Mouse (Mus musculus) embryonic stem cell, embryonic (primary cell): Measurements from ENCODE around the gene Fkbpl.

ENCODE experiments used
- CTCF ChIA-PET, 4 experiments: fragments of 300-600 bp in 2 of 4; fragments of 350-600 bp in 2 of 4; sonication (Branson Sonifier 250); formaldehyde crosslinking; loops; one replicate each; lab custom pipeline; 2022; ENCODE audit warnings: inconsistent platforms in 2 of 4; lab: Charles Lee
- POLR2A ChIA-PET, 4 experiments: fragments of 300-600 bp in 2 of 4; fragments of 350-600 bp in 2 of 4; sonication (Branson Sonifier 250); formaldehyde crosslinking; loops; one replicate each; lab custom pipeline; 2022; ENCODE audit warnings: antibody characterized with exemption in 4 of 4, inconsistent platforms in 1 of 4; lab: Charles Lee

The Fkbpl gene

DNA sequence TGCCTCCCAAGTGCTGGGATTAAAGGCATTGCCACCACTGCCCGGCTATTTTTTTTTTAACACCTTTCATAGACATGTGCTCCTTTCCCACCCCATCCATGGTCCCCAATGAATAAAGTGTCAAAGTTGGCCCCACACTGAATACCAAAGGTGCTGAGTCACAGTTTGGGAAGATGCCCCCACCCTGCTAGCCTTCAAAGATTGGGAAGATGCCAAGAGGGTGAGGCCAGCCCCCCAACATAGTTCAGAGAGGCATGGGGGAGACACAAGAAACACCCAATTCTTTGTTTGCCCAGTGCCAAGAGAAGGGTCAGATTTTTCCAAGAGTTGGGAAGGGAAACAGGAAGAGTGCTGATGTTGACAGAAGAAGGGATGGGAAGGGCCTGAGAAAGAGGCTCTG is 17.9 kb downstream of the Fkbpl start:
- ChIA-PET POLR2A (no interaction called here), CTCF (no interaction called here)

DNA sequence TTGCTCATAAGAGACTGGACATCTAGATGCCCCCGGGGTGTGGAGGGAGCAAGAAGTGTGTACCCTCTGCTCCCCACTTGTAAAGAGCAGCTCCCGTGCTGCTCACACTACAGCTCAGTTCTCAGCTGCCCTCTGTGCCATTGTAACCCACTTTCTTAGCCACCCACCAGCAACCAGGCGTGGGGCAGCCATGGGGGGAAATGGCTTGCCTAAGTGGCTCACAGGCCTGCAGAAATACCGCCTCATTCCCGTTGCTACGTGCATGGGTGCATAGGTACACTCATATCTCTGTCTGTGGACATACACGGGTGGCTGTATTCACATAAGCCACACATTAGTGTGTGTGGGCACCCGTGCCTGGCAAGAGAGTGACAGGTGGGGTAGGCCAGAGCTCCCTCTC is 18.4 kb downstream of the Fkbpl start:
- CTCF ChIA-PET: no interaction called here
- POLR2A ChIA-PET: no interaction called here

DNA sequence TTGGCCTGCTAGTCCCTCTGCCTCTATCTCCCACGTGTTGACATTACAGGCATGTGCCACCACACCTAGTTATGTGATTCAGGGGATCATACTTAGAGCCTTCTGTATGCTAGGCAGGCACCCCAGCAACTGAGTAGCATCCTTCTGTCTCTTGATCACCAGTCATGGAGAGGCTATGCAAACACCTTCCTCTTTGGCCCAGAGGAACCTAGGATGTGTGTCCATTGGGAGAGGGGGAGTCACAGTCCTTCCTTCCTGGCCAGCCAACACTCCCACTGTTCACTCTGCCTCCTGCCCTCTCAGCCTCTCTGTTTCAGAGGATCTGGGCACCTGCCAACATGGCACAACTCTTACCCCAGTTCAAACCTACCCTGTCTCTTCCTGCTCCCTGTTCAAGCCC is 19.0 kb downstream of the Fkbpl start:
- CTCF ChIA-PET: no interaction called here
- POLR2A ChIA-PET: no interaction called here

DNA sequence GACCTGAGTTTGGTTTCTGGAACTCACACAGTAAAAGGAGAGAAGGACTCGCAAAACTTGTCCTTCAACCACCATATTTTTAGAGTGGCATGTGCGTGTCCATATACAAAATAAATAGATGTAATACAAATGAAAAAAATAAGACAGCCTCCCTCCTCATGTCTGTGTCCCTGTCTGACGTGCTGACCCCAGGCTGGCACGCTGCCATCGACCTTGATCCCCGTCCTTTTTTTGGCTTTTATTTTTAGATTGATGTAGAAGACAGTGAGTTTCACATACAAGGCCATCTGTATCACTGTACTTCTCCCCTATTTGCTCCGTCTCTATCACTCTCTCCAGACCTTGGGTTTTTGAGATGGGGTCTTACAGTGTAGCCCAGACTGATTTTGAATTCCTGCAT is 19.9 kb downstream of the Fkbpl start:
- CTCF ChIA-PET: no interaction called here
- POLR2A ChIA-PET: interaction anchor here in 3 of 4 experiments (0.7 to 1.3 kb wide), 4 partner anchors 9 to 102 kb away, joined by 3 read pairs; partner anchors contain the start of gene Atf6b (in 1 of the 3)

DNA sequence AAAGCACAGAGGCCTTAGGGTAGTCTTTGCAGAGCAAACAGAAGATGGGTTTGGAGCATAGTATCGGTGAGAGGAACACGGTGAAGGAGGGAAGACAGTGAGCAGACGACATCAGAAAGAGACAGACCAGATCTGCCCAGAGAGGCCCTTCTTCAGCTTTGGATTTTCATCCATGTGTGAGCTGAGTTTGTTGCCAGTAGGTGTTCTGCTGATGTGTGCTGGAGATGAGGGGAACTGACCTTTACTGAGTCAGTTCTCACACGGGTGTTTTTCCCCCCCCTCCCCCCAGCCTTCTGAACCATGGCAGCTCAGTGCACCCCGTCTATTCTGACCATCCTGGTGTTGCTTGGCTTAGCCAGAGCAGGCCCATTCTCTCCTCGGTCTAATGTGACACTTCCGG is 25.7 kb downstream of the Fkbpl start, which contains the start of gene Tnxb:
Tnxb (plus strand) TSS at position 301 of the 400 bp plus-strand sequence.
- POLR2A ChIA-PET: interaction anchor here in 2 of 4 experiments (0.8 to 4.7 kb wide), 5 partner anchors 9 to 38 kb away, joined by 3 to 17 read pairs (median 4); partner anchors contain the start of gene Atf6b (in 1 of the 2)
- CTCF ChIA-PET: interaction anchor here in 3 of 4 experiments (0.6 to 0.8 kb wide), 5 partner anchors 87 to 591 kb away, joined by 3 to 6 read pairs (median 4); no protein-coding TSS in a partner anchor

DNA sequence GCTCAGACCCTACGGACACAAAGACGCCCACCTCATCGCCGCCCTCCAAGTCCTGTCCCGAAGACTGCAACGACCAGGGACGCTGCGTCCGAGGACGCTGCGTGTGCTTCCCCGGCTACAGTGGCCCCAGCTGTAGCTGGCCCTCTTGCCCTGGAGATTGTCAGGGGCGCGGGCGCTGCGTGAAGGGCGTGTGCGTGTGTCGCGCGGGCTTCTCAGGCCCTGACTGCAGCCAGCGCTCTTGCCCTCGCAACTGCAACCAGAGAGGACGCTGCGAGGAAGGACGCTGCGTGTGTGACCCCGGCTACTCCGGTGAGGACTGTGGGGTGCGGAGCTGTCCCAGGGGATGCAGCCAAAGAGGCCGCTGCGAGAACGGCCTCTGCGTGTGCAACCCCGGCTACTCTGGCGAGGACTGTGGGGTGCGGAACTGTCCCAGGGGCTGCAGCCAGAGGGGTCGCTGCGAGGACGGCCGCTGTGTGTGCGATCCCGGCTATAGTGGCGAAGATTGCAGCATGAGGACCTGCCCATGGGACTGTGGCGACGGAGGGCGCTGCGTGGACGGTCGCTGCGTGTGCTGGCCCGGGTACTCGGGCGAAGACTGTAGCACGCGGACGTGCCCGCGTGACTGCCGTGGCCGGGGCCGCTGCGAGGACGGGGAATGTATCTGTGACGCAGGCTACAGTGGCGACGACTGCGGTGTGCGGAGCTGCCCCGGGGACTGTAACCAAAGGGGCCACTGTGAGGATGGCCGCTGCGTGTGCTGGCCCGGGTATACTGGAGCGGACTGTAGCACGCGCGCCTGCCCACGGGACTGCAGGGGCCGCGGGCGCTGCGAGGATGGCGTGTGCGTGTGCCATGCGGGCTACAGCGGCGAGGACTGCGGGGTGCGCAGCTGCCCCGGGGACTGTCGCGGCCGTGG is 26.8 kb downstream of the Fkbpl start:
- ChIA-PET POLR2A (interaction anchor here in 3 of 4 experiments (1.0 to 4.7 kb wide), 4 partner anchors 8 to 24 kb away, joined by 3 to 17 read pairs (median 6); partner anchors contain the start of gene Atf6b (in 1 of the 3)), CTCF (interaction anchor here in 3 of 4 experiments (0.7 to 1.1 kb wide), 3 partner anchors 18 to 116 kb away, joined by 3 to 4 read pairs (median 3); partner anchors contain the start of gene Atf6b (in 1 of the 3))

DNA sequence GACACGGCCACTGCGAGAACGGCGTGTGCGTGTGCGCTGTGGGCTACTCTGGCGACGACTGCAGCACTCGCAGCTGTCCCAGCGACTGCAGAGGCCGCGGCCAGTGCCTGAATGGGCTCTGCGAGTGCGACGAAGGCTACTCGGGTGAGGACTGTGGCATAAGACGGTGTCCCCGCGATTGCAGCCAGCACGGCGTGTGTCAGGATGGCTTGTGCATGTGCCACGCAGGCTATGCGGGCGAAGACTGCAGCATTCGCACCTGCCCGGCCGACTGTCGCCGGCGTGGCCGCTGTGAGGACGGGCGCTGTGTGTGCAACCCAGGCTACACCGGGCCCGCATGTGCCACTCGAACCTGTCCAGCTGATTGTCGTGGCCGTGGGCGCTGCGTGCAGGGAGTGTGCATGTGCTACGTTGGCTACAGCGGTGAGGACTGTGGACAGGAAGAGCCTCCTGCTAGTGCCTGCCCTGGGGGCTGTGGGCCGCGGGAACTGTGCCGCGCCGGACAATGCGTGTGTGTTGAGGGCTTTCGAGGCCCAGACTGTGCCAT is 27.8 kb downstream of the Fkbpl start:
- ChIA-PET CTCF (interaction anchor here in 1 of 4 experiments (1.1 kb wide), 1 partner anchor 26 kb away, joined by 4 read pairs; the partner anchor contains the start of gene Atf6b), POLR2A (interaction anchor here in 3 of 4 experiments (0.7 to 4.7 kb wide), 3 partner anchors 8 to 12 kb away, joined by 3 to 17 read pairs (median 4); no protein-coding TSS in a partner anchor)

DNA sequence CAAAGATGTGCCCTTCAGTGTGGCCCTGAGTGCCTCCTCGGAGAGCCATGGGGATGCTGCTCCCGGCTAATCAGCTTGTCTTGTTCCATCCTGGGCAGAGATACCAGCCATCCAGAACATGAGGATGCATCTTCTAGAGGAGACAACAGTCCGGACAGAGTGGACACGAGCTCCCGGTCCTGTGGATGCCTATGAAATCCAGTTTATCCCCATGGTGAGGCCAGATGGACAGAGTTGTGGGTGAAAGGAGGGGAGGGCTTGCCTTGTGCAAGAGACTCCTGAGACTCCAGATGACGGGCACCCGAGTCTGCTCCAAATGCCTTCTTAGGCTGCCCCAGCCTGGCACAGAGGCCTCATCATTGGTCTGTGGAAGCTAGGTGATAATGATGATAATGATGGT is 28.6 kb downstream of the Fkbpl start:
- ChIA-PET POLR2A (interaction anchor here in 1 of 4 experiments (0.6 kb wide), 1 partner anchor 855 kb away, joined by 3 read pairs; no protein-coding TSS in a partner anchor), CTCF (interaction anchor here in 2 of 4 experiments (0.5 to 0.7 kb wide), 2 partner anchors 22 to 538 kb away, joined by 3 to 4 read pairs; no protein-coding TSS in a partner anchor)

DNA sequence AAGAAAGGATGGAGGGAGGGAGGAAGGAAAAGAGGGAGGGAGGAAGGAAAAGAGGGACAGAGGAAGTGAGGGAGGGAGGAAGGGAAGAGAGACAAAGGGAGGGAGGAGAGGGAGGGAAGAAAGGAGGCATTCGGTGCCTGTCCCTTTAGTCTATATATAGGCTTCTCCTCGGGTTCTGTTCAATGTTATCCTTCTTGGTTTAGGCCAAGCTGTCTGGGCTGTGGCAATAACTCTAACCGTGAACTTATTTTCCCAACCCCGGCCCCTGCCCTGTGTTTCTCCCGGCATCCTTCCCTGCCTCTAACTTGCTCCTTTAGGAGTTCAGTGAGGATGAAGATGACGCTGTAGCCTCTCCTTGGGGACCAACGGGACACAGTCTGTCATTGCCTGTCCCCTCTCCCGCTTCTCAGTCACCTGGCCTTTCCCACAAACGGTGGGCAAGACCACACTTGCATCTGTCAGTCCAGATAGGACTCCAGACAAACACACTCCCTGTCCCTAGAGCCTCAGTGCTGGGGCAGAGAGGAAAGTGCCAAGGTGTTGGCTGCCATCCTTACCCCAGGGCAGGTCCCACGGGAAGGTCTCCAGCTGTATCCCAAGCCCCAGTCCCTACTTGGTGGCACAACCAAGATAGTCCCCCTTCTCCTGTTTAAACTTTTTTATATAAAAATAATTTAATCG is 30.1 kb downstream of the Fkbpl start:
- CTCF ChIA-PET: no interaction called here
- POLR2A ChIA-PET: interaction anchor here in 3 of 4 experiments (0.6 to 0.7 kb wide), 3 partner anchors 11 to 1844 kb away, joined by 3 to 4 read pairs (median 3); no protein-coding TSS in a partner anchor

DNA sequence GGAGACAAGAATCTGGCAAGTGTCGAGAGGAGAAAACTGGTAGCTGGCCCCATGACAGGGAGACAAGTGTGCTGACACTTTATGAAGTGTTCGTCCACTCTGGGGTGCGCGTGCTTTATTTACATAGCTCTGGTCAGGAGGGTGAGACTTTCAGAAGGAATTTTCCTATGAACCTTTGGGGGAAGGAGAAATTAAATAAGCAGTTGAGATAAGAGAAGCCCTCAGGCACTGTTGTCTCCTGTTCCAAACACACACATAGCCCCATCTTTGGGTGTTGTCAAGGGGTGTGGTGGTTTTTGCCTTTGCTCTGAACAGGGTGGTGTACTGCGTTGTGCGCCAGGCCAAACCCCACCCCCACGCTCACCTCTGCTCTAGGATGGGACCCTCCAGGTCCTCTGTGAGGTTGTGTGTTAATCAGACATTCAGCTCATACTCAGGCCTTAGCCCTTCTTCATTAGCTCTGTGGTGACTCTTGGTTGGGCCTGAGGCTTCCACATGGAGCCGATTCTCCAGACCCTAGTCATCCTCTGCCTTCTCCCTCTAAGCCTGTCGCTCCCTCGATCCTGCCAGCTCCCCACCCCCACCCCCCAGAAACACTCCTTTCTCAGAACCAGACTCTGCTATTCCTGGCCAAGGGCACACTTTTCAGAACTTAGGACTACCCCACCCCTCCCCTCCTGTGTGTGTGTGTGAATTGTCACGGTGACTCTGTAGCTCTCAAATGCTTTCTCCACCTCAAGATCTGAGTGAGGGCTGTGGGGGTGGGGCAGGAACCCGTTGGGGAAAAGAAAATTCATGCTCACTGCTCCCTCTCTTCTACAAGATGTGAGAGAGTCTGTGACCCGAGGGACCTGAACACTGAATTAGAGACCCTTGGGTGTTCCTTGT is 30.9 kb downstream of the Fkbpl start:
- ChIA-PET POLR2A (interaction anchor here in 3 of 4 experiments (0.6 to 0.7 kb wide), 4 partner anchors 10 to 1843 kb away, joined by 3 to 4 read pairs (median 3); no protein-coding TSS in a partner anchor), CTCF (no interaction called here)

DNA sequence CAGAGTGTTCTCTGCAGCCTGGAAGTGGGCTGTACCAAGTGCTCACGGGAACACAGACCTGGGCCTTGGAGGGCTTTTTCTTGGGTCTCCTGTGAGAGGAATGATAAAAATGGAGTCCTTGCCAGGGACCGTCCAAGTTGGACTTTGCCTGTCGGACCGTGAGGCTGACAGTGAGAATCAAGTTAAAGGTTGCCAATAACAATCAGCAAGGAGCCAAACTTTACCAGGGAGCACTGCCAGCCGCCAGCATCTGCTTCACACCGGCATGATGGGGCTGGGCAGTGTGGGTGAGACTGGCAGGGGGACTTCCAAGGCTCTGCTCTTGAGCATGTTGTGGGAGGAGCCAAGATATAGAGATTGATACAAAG is 31.5 kb downstream of the Fkbpl start:
- CTCF ChIA-PET: interaction anchor here in 1 of 4 experiments (0.5 kb wide), 1 partner anchor 72 kb away, joined by 3 read pairs; the partner anchor contains the start of gene Rnf5
- POLR2A ChIA-PET: interaction anchor here in 1 of 4 experiments (0.6 kb wide), 1 partner anchor 276 kb away, joined by 3 read pairs; no protein-coding TSS in a partner anchor

DNA sequence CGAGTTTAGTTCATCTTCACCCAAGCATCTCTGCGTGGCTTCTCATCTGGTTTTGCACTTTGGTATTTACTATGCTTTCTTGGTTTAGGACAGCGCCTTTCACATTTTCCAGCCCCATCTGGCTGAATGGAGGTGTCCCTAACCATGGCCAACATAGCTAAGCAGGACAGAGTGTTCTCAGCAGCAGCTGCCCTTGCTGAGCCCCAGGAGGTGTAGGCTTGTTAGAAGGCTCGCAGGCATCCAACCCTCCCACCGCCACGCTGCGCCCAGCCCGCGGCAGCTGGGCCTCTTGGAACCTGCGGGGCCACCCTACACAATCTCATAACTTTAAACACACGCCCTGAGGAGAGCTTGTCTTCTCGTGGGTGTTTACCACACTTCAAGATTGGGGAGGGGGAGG is 32.1 kb downstream of the Fkbpl start:
- ChIA-PET CTCF (interaction anchor here in 1 of 4 experiments (0.5 kb wide), 1 partner anchor 73 kb away, joined by 3 read pairs; the partner anchor contains the start of gene Rnf5), POLR2A (interaction anchor here in 2 of 4 experiments (0.6 to 1.0 kb wide), 2 partner anchors 70 to 276 kb away, joined by 3 to 4 read pairs; no protein-coding TSS in a partner anchor)

DNA sequence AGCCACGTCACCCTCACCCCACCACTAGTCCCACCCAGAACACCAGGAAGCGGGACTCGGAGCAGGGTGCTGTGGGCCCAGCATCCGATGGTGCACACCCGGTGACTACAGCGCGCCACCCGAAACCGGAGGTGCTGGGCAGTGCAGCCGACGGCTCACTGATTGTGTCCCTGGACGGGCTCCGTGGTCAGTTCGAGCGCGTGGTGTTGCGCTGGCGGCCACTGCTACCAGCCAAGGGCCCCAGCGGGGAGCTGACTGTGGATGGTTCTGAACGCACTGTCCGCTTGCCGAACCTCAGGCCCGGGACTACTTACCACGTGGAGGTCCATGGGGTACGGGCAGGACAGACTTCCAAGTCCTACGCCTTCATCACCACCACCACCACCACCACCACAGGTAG is 35.6 kb downstream of the Fkbpl start:
- CTCF ChIA-PET: interaction anchor here in 2 of 4 experiments (1.1 to 1.3 kb wide), 2 partner anchors 27 to 43 kb away, joined by 4 to 6 read pairs; no protein-coding TSS in a partner anchor

DNA sequence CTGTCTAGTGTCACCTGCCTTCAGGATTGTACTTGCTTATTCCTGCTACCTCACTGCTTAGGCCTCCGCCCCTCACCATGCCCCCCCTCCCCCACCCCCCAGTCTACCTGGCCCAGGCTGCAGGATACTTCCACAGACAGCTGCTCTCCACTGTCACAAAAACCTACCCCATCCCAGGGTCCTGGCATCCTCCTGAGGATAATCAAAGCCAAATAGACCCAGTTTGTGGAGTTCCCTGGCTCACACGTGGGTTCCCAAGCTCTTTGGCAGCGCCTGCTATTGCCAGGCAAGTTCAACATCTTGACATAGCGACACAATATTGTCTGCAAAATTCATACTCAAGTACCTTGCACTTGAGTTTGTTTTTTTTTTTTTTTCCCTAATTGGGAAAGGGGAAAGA is 36.1 kb downstream of the Fkbpl start:
- ChIA-PET POLR2A (interaction anchor here in 3 of 4 experiments (0.6 to 1.2 kb wide), 5 partner anchors 9 to 48 kb away, joined by 3 to 4 read pairs (median 3); no protein-coding TSS in a partner anchor), CTCF (interaction anchor here in 2 of 4 experiments (1.1 to 1.3 kb wide), 2 partner anchors 27 to 42 kb away, joined by 4 to 6 read pairs; no protein-coding TSS in a partner anchor)

More for the DNA sequence above, 35.6 kb downstream of the Fkbpl start:
- POLR2A ChIA-PET: interaction anchor here in 3 of 4 experiments (0.6 to 1.2 kb wide), 5 partner anchors 8 to 48 kb away, joined by 3 to 4 read pairs (median 3); no protein-coding TSS in a partner anchor

DNA sequence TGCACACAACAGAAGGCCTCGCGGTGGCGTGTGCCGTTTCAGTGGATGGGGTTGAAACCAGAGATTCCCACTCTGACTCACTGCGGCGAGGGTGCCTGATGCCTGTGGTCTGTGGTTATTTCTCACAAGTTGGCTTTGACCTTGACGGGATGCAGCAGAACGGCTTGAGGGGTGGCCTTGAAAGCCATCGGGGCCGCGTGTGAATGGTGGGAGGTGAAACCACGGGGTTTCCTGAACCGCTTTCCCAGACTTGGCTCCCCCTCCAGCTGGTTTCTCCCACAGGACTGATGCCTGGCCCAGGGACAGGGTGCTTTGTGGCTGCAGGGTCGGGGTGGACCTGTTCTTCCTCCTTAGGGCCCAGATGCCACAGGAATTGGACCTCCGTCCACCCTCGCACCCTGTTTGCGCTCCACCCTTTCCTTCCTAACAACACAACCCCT is 36.6 kb downstream of the Fkbpl start:
- ChIA-PET POLR2A (interaction anchor here in 3 of 4 experiments (0.6 to 1.2 kb wide), 4 partner anchors 9 to 49 kb away, joined by 3 to 4 read pairs (median 3); no protein-coding TSS in a partner anchor), CTCF (interaction anchor here in 2 of 4 experiments (1.1 to 1.3 kb wide), 2 partner anchors 28 to 42 kb away, joined by 4 to 6 read pairs; no protein-coding TSS in a partner anchor)

DNA sequence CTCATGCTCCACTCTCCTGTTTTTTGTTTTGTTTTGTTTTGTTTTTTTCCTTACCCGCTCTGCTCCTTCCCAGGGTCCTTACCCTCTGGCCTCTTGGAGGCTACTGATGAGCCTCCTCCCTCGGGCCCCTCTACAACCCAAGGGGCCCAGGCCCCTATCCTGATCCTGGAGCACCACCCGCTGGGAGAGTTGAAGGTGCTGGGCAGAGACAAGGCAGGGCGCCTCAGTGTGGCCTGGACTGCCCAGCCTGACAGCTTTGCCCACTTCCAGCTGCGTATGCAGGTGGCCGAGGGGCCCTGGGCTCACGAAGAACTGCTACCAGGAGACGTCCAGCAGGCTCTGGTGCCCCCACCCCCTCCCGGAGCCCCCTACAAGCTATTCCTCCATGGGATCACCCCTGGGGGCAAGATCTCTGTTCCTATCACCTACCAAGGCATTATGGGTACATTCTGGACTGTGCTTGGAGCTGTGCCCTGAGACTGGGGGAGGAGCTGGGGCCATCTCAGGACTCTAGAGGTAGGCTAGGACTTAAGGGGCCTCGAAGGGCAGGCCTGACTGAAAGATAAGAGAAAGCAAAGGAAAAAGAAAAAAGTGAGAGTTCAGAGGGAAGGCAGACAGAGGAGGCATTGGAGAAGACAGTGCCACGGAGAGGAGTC is 37.4 kb downstream of the Fkbpl start:
- POLR2A ChIA-PET: interaction anchor here in 1 of 4 experiments (0.7 kb wide), 1 partner anchor 98 kb away, joined by 5 read pairs; no protein-coding TSS in a partner anchor
- CTCF ChIA-PET: interaction anchor here in 2 of 4 experiments (0.6 kb wide), 2 partner anchors 123 to 587 kb away, joined by 3 to 4 read pairs; no protein-coding TSS in a partner anchor
